24 mouse cellular contexts compared by ENCODE assay signal in the genomic region with DNA sequence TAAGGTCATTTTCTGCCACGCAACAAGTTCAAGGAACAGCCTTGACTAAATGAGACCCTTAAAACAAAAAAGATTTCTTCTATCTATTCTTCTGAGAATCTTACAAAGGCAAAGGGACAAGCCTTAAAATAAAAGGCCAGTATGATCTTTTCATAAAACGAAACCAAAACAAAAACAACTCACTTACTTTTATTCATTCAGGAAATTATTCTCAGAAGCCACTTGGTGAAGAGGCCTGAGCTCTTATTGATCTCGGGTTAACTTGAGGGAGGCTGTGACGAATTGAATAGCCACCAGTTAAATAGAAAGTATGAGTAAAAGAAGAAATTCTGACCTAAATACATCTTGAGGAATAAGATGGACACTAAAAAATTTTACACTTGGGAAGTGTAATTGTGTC.
"Had no signal": no experiment of that assay in that cellular context is flagged by ENCODE, and none has a peak within 500 bp of the region (broad histone marks: within the 10 kb centered on the region; RNA-seq: fewer than 3 reads in every experiment).

No protein-coding gene starts in this region.

- H3K4me3 ChIP-seq: heart, adult 2 months; heart, embryonic 13.5 days; heart, embryonic 15.5 days; hindbrain, embryonic 13.5 days; hindbrain, embryonic 15.5 days; kidney, embryonic 15.5 days; limb, embryonic 13.5 days; limb, embryonic 15.5 days; liver, embryonic 12.5 days had no signal

- H3K27me3 ChIP-seq: heart, embryonic 13.5 days; heart, embryonic 15.5 days; hindbrain, embryonic 13.5 days; hindbrain, embryonic 15.5 days; kidney, embryonic 15.5 days; limb, embryonic 13.5 days; limb, embryonic 15.5 days; liver, embryonic 12.5 days had no signal

- DNase-seq: gastrocnemius, postnatal 14 days; gastrocnemius, postnatal 36 days; heart, adult 2 months; heart, postnatal 14 days; heart, postnatal 36 days; kidney, adult 11 months; kidney, adult 2 months; kidney, adult 9 months; kidney, postnatal 14 days; kidney, postnatal 36 days; layer of hippocampus, adult 9-11 months; layer of hippocampus, postnatal 36 days; left cerebral cortex, postnatal 4 days had no signal

- H3K36me3 ChIP-seq: heart, embryonic 13.5 days; heart, embryonic 15.5 days; hindbrain, embryonic 13.5 days; hindbrain, embryonic 15.5 days; kidney, embryonic 15.5 days; limb, embryonic 13.5 days; limb, embryonic 15.5 days; liver, embryonic 12.5 days had no signal

- ATAC-seq: hindbrain, postnatal 0 days; intestine, embryonic 16.5 days; liver, embryonic 12.5 days had no signal

- H3K4me2 ChIP-seq: heart, embryonic 11.5 days; heart, embryonic 13.5 days; heart, embryonic 15.5 days; hindbrain, embryonic 13.5 days; hindbrain, embryonic 15.5 days; kidney, embryonic 15.5 days; limb, embryonic 13.5 days; limb, embryonic 15.5 days; liver, embryonic 12.5 days had no signal
